Mouse (Mus musculus) heart, adult 2 months (tissue): ENCODE data around the gene Prnd.

Experiments
- CTCF ChIP-seq: fragments of 200-600 bp; IDR thresholded peaks from 2 replicates; pipeline ENCODE4 v1.8.1; 2022; ENCODE audit warnings: antibody characterized with exemption, mild to moderate bottlenecking, moderate library complexity
- EP300 ChIP-seq: fragments of 200-500 bp; IDR thresholded peaks from 2 replicates; pipeline ENCODE4 v1.6.1; 2011; ENCODE audit warnings: low read depth, low read length, control low read depth; ENCODE audit not compliant: insufficient read depth
- POLR2A ChIP-seq: fragments of 200-500 bp; IDR thresholded peaks from 2 replicates; pipeline ENCODE4 v1.6.1; 2011; ENCODE audit warnings: mild to moderate bottlenecking, low read depth, low read length, control low read depth; ENCODE audit not compliant: insufficient read depth

GRCm38 (mm10) chr2:131934243-131934642 is 16.4 kb upstream of the Prnd start:
- no peak for TF ChIP-seq POLR2A
- TF ChIP-seq CTCF = no peak
- TF ChIP-seq EP300 = no peak
